Mouse (Mus musculus): Measurements from ENCODE around the gene Lcat. TPM values are rescaled to one million over a fixed set of nuclear protein-coding genes. Genes with fewer than 3 reads are reported as not detected.

Lcat gene
- polyA plus RNA-seq, 1 experiment from 2014 or later: 1.3 TPM

DNA sequence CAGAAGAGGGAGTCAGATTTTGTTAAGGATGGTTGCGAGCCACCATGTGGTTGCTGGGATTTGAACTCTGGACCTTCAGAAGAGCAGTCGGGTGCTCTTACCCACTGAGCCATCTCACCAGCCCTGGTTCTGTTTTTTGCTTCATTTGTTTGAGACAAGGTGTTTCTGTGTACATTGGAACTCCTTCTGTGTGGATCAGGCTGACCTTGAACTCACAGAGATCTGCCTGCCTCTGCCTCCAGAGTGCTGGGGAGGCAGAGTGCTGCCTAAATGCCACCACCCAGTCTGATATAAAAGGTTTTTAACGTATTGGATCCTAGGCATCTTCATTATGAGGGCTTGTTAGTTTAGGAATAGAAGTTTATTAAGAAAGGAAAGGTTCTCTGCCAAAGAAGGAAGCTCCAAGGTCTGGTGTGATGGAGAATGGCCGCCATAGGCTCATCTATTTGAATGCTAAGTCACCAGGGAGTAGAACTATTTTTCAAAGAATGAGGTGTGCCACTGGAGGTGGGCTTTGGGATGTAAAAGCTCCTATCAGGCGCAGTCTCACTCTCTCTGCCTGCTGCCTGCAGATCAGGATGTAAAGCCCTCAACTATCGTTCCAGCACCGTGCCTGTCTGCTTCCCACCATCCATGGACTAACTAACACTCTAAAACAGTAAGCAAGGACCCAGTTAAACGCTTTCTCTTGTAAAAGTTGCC is 28.0 kb upstream of the Lcat start:
- 78% methylated on average over 8 of the region's 8 CpGs for WGBS
- ATAC-seq (replicated peaks; ENCODE audit: extremely low read depth, insufficient read depth, low FRiP score): no peak
- H3K9ac ChIP-seq (ENCODE audit: low read length): no peak overlapping the region

DNA sequence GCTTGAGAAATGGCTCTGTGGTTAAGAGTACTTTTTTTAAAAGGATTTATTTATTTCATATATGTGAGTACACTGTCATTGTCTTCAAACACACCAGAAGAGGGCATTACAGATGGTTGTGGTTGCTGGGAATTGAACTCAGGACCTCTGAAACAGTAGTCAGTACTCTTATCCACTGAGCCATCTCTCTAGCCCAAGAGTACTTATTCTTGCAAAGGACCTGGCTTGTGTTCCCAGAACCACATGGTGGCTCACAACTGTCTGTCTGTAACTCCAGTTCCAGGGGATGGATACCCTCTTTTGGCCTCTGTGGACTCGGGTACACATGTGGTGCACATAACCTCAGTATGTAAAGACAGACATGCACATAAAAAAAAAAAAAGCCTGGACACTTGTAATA is 26.2 kb upstream of the Lcat start:
- H3K27ac ChIP-seq (ENCODE audit: low read length): no peak overlapping the region
- no peak overlapping the region for H3K4me2 ChIP-seq (ENCODE audit: low read depth, low read length)
- no peak overlapping the region for H3K9ac ChIP-seq (ENCODE audit: low read length)
- ATAC-seq (replicated peaks; ENCODE audit: extremely low read depth, insufficient read depth, low FRiP score): no peak
- WGBS: 79% methylated on average over 1 of the region's 1 CpGs
- H3K4me3 ChIP-seq (ENCODE audit: low read length): no peak overlapping the region
- H3K4me1 ChIP-seq (ENCODE audit: control insufficient read depth, insufficient read depth, low read length): peaks cover 26% of the 10 kb centered on the region
- H3K36me3 ChIP-seq (ENCODE audit: control insufficient read depth, insufficient read depth): no peaks in the 10 kb centered on the region
- no peaks in the 10 kb centered on the region for H3K9me3 ChIP-seq (replicated peaks; ENCODE audit: control insufficient read depth, low read length)
- no peaks in the 10 kb centered on the region for H3K27me3 ChIP-seq (ENCODE audit: control insufficient read depth, insufficient read depth, low read length)

More for the DNA sequence above, 28.0 kb upstream of the Lcat start:
- peaks cover 19% of the 10 kb centered on the region for H3K4me1 ChIP-seq (ENCODE audit: control insufficient read depth, insufficient read depth, low read length)
- no peaks in the 10 kb centered on the region for H3K27me3 ChIP-seq (ENCODE audit: control insufficient read depth, insufficient read depth, low read length)
- H3K36me3 ChIP-seq (ENCODE audit: control insufficient read depth, insufficient read depth): no peaks in the 10 kb centered on the region
- H3K4me3 ChIP-seq (ENCODE audit: low read length): no peak overlapping the region
- H3K9me3 ChIP-seq (replicated peaks; ENCODE audit: control insufficient read depth, low read length): no peaks in the 10 kb centered on the region
- no peak overlapping the region for H3K4me2 ChIP-seq (ENCODE audit: low read depth, low read length)
- H3K27ac ChIP-seq (ENCODE audit: low read length): no peak overlapping the region

DNA sequence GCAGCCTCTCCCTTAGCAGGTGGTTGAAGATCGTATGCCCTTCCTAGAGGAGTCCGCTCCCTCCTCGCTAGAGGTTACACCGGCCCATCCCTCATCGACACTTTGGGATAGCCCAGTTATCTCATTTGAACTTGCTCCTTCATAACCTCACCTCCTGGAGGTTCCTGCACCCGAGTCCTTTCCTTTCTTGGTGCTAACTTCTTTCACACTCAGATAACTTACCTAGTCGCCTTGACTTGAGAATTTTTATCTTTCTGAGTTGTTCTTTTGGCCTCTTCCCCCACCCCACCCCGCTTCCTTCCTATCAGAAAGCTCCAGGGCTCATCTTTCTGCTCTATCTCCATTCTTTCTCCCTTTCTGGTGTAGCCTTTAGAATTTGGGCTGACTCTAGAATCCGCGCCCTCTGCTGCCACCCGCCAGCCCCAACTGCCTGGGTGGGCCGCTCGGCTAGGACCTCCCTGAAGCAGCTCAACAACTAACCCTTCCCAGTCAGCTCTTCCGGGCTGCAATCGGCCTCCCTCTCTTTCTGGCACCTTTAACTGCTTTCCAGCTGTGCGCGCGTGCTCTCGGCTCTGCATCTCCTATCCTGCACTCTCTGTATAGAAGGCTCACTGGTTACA is 23.6 kb upstream of the Lcat start:
- Histone ChIP-seq H3K4me1 (ENCODE audit: control insufficient read depth, insufficient read depth, low read length) (peaks cover 44% of the 10 kb centered on the region), H3K27me3 (ENCODE audit: control insufficient read depth, insufficient read depth, low read length) (no peaks in the 10 kb centered on the region), H3K36me3 (ENCODE audit: control insufficient read depth, insufficient read depth) (no peaks in the 10 kb centered on the region), H3K4me3 (ENCODE audit: low read length) (peak overlapping the region; percentile 86), H3K9me3 (replicated peaks; ENCODE audit: control insufficient read depth, low read length) (no peaks in the 10 kb centered on the region), H3K9ac (ENCODE audit: low read length) (peak overlapping the region; percentile 1; the same call in 1 of the 2 replicates), H3K4me2 (ENCODE audit: low read depth, low read length) (peak overlapping the region; percentile 70), H3K27ac (ENCODE audit: low read length) (peak overlapping the region; percentile 93)
- WGBS: 10% methylated on average over 19 of the region's 19 CpGs
- 0 out of 2 replicates have a peak, but pooled peaks have one; percentile 4 for ATAC-seq (replicated peaks; ENCODE audit: extremely low read depth, insufficient read depth, low FRiP score)

DNA sequence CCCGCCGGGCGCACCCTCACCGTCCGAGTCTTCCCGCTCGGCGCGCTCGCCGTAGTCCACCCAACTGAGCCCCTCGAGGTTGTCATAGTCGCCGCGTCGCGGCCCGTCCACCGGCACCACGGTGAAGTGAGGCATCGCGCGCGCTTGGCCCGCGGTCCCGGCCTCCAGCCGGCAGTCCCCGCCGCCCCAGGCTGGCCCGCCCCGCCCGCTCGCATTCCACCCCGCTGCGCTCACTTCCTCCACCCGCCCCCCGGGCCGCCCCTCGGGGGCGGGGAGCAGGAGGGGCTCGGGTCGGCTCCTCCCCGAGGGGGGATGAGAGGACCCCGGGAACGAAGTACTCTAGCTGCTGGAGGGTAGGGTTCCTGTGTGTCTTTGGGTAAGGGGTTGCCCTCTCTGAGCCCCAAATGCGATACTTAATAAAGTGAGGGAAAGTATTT is 22.7 kb upstream of the Lcat start, which contains the start of gene Slc12a4:
TSS of gene Slc12a4 (minus strand) at position 193 of the 437 bp plus-strand sequence.
- peak within 1 kb of the TSS; percentile 96 for H3K9ac ChIP-seq (ENCODE audit: low read length)
- peak; percentile 91 for ATAC-seq (replicated peaks; ENCODE audit: extremely low read depth, insufficient read depth, low FRiP score)
- peak within 1 kb of the TSS; percentile 86 for H3K4me3 ChIP-seq (ENCODE audit: low read length)
- peak within 1 kb of the TSS; percentile 70 for H3K4me2 ChIP-seq (ENCODE audit: low read depth, low read length)
- H3K27ac ChIP-seq (ENCODE audit: low read length): peak within 1 kb of the TSS; percentile 93
- WGBS: under 1% methylated on average over 47 of the region's 47 CpGs
- no peaks in the 10 kb centered on the region for H3K9me3 ChIP-seq (replicated peaks; ENCODE audit: control insufficient read depth, low read length)
- H3K36me3 ChIP-seq (ENCODE audit: control insufficient read depth, insufficient read depth): no peaks in the 10 kb centered on the region
- H3K27me3 ChIP-seq (ENCODE audit: control insufficient read depth, insufficient read depth, low read length): no peaks in the 10 kb centered on the region
- peaks cover 48% of the 10 kb centered on the region for H3K4me1 ChIP-seq (ENCODE audit: control insufficient read depth, insufficient read depth, low read length)

DNA sequence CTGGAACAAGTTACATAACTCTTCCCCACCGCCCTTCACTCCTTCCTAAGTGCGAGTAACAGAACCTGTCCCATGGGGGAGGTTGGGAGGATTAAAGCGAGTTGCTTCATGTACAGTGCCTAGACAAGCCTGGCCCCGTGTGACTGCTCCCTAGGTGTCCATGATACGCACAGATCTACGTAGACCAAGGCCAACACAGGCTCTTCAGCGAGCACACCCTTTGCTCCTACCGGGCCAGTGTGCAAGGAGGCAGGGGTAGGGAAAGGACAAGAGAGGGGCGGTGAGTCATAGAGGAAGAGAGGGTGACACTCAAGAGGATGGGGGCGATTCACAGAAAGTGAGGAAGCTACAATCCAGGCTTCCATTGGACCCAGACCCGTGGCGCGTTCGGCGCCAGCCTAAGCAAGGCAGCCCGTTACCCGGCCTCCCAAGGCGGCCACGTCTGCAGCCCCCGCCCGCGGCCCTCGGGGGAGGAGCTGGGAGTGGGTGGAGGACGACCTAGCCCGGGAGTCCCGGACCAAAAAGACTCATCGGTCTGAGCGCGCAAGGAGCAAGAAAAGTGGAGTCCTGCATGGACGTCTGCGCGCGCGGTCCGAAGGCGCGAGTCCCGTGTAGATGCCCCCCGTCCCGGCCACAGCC is 22.2 kb upstream of the Lcat start:
- peak overlapping the region; percentile 96 for H3K9ac ChIP-seq (ENCODE audit: low read length)
- H3K4me3 ChIP-seq (ENCODE audit: low read length): peak overlapping the region; percentile 86
- no peaks in the 10 kb centered on the region for H3K9me3 ChIP-seq (replicated peaks; ENCODE audit: control insufficient read depth, low read length)
- peak overlapping the region; percentile 70 for H3K4me2 ChIP-seq (ENCODE audit: low read depth, low read length)
- peaks cover 48% of the 10 kb centered on the region for H3K4me1 ChIP-seq (ENCODE audit: control insufficient read depth, insufficient read depth, low read length)
- ATAC-seq (replicated peaks; ENCODE audit: extremely low read depth, insufficient read depth, low FRiP score): peak; percentile 64
- H3K27me3 ChIP-seq (ENCODE audit: control insufficient read depth, insufficient read depth, low read length): no peaks in the 10 kb centered on the region
- peak overlapping the region; percentile 93 for H3K27ac ChIP-seq (ENCODE audit: low read length)
- WGBS: 1% methylated on average over 40 of the region's 40 CpGs
- peaks cover under 1% of the 10 kb centered on the region; the same call in 1 of the 2 replicates for H3K36me3 ChIP-seq (ENCODE audit: control insufficient read depth, insufficient read depth)

DNA sequence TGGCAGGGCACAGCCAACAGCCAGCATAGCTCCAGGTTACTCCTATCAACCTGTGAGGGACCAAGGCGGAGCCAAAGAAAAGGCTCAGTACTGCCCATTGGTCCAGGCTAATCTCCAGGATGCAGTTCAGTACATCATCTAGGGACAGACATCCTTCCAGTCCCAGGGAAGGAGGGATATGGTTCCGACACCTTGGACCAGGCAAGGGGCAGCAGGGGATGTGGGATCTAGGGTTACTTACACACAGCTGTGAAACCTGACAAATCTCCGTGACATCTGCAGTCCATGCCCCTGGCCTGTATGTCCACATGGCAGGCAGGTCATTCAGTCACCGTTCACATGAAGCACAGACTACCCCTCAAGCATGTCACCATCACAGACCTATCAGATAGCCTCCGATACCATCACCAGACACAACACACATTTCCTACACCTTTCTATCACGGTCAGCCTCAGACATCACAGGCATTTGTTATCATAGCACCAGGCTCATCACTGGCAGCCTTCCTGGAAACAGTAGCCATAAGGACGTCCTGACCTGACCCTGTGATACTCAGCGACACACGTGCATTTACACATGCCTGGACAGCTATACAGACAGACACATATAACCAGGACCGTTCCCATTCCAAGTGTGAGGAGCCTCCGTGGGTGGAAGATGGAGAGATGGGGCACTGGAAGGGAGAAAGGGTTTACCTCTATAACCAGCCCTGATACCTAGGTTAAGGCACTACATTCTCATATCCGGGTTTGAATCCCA is 21.5 kb upstream of the Lcat start:
- ATAC-seq (replicated peaks; ENCODE audit: extremely low read depth, insufficient read depth, low FRiP score): no peak
- H3K4me2 ChIP-seq (ENCODE audit: low read depth, low read length): peak overlapping the region; percentile 70
- H3K9me3 ChIP-seq (replicated peaks; ENCODE audit: control insufficient read depth, low read length): no peaks in the 10 kb centered on the region
- H3K36me3 ChIP-seq (ENCODE audit: control insufficient read depth, insufficient read depth): peaks cover 6% of the 10 kb centered on the region; the same call in 1 of the 2 replicates
- no peaks in the 10 kb centered on the region for H3K27me3 ChIP-seq (ENCODE audit: control insufficient read depth, insufficient read depth, low read length)
- H3K9ac ChIP-seq (ENCODE audit: low read length): peak overlapping the region; percentile 96
- H3K27ac ChIP-seq (ENCODE audit: low read length): no peak overlapping the region; the same call in 1 of the 2 replicates
- 37% methylated on average over 12 of the region's 12 CpGs for WGBS
- peak overlapping the region; percentile 86 for H3K4me3 ChIP-seq (ENCODE audit: low read length)
- peaks cover 48% of the 10 kb centered on the region for H3K4me1 ChIP-seq (ENCODE audit: control insufficient read depth, insufficient read depth, low read length)

DNA sequence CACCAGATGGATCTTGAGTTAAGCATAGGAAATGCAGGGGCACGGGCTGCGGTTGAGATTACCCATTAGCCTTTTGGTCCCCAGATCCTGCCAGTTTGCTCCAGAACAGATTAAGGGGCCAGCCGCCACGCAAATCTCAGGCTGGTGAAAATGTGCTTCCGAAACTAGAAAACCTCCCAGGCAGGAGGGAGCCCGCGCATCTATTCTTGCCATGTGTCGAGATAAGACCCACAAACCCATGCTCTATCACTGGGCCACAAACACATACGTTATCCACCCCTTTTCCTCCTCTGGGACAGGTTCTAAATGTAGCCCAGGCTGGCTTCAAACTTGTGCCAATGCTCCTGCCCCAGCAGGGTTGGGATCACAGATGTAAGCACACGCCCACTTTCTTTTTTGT is 18.4 kb upstream of the Lcat start:
- WGBS: 69% methylated on average over 10 of the region's 10 CpGs
- H3K9ac ChIP-seq (ENCODE audit: low read length): no peak overlapping the region
- peaks cover 46% of the 10 kb centered on the region for H3K4me1 ChIP-seq (ENCODE audit: control insufficient read depth, insufficient read depth, low read length)
- H3K27me3 ChIP-seq (ENCODE audit: control insufficient read depth, insufficient read depth, low read length): no peaks in the 10 kb centered on the region
- ATAC-seq (replicated peaks; ENCODE audit: extremely low read depth, insufficient read depth, low FRiP score): no peak
- no peak overlapping the region for H3K27ac ChIP-seq (ENCODE audit: low read length)
- no peaks in the 10 kb centered on the region for H3K9me3 ChIP-seq (replicated peaks; ENCODE audit: control insufficient read depth, low read length)
- H3K4me2 ChIP-seq (ENCODE audit: low read depth, low read length): no peak overlapping the region
- H3K4me3 ChIP-seq (ENCODE audit: low read length): no peak overlapping the region
- H3K36me3 ChIP-seq (ENCODE audit: control insufficient read depth, insufficient read depth): peaks cover 6% of the 10 kb centered on the region

DNA sequence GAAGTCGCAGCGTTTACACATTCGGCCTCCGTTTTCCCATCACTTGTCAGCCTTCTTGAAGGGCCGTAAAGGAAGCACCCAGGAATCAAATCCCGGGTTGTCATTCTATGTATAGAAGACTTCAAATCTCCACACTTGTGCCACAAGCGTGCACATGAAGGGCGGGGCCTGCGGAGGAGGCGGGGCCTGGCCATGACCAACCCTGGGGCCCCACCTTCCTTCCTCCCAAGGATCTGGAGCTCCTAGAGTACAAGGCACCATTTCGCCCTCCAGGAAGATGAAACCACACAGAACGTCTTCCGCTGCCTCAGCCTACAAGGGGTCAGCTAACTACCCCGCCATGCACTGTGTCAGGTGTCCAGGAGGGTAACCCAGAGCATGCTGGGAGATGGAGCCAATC is 17.9 kb upstream of the Lcat start:
- Histone ChIP-seq H3K36me3 (ENCODE audit: control insufficient read depth, insufficient read depth) (peaks cover 6% of the 10 kb centered on the region), H3K9me3 (replicated peaks; ENCODE audit: control insufficient read depth, low read length) (no peaks in the 10 kb centered on the region), H3K4me3 (ENCODE audit: low read length) (no peak overlapping the region), H3K4me2 (ENCODE audit: low read depth, low read length) (no peak overlapping the region), H3K27ac (ENCODE audit: low read length) (no peak overlapping the region), H3K9ac (ENCODE audit: low read length) (no peak overlapping the region), H3K27me3 (ENCODE audit: control insufficient read depth, insufficient read depth, low read length) (no peaks in the 10 kb centered on the region), H3K4me1 (ENCODE audit: control insufficient read depth, insufficient read depth, low read length) (peaks cover 43% of the 10 kb centered on the region)
- ATAC-seq (replicated peaks; ENCODE audit: extremely low read depth, insufficient read depth, low FRiP score): no peak
- 78% methylated on average over 14 of the region's 14 CpGs for WGBS
